Mouse (Mus musculus) hindbrain, embryonic 11.5 days (tissue): ENCODE results near the gene Ctsc. TPM values are rescaled to one million over a fixed set of nuclear protein-coding genes. Genes with fewer than 3 reads are reported as not detected.

Experiments
- ATAC-seq: fragments of 200-750 bp; cut with Nextera tagmentation; 2 replicates; pipeline ENCODE4 v1.8.0; 2017; ENCODE audit warnings: mild to moderate bottlenecking, moderate TSS enrichment, moderate library complexity; ENCODE audit not compliant: low FRiP score
- DNase-seq: peaks from one replicate; pipeline ENCODE4 v3.0.0-alpha.2; 2015; ENCODE audit warnings: low spot score
- H3K27ac ChIP-seq: fragments of 300-500 bp; sonication (generic); 2 replicates; pipeline ENCODE4 v1.5.1; 2014; ENCODE audit warnings: mild to moderate bottlenecking, low read depth, low read length
- H3K27me3 ChIP-seq: fragments of 300-500 bp; sonication (generic); 2 replicates; pipeline ENCODE4 v1.6.1; 2014; ENCODE audit warnings: mild to moderate bottlenecking, low read length, moderate library complexity, mixed read lengths; ENCODE audit not compliant: control insufficient read depth, insufficient read depth
- H3K36me3 ChIP-seq: fragments of 300-500 bp; sonication (generic); 2 replicates; pipeline ENCODE4 v1.6.1; 2014; ENCODE audit warnings: mild to moderate bottlenecking, low read length, moderate library complexity, mixed read lengths; ENCODE audit not compliant: control insufficient read depth, insufficient read depth
- H3K4me1 ChIP-seq: fragments of 300-500 bp; sonication (generic); replicated peaks from 2 replicates; pipeline ENCODE4 v1.6.1; 2014; ENCODE audit warnings: low read length, mixed read lengths; ENCODE audit not compliant: control insufficient read depth, insufficient read depth
- H3K4me2 ChIP-seq: fragments of 300-500 bp; sonication (generic); replicated peaks from 2 replicates; pipeline ENCODE4 v1.6.1; 2014; ENCODE audit warnings: mild to moderate bottlenecking, low read depth, low read length
- H3K4me3 ChIP-seq: fragments of 300-500 bp; sonication (generic); 2 replicates; pipeline ENCODE4 v1.5.1; 2014; ENCODE audit warnings: low read depth, low read length
- H3K9ac ChIP-seq: fragments of 300-500 bp; sonication (generic); 2 replicates; pipeline ENCODE4 v1.6.1; 2014; ENCODE audit warnings: low read depth, low read length
- H3K9me3 ChIP-seq: fragments of 300-500 bp; sonication (generic); 2 replicates; pipeline ENCODE4 v1.6.1; 2016; ENCODE audit warnings: low read length; ENCODE audit not compliant: control insufficient read depth
- WGBS: fragments of 180-500 bp; shearing (Covaris S2); extraction: QIAGEN DNeasy Blood & Tissue Kit; methylation state at CpG from one replicate; pipeline ENCODE4 v1.1.7; 2014; 5-methylcytosine and 5-hydroxymethylcytosine counted together
- polyA plus RNA-seq: library from polyadenylated mRNA; unstranded; fragments of >200 nt; fragmentation: Nextera tagmentation; extraction: Ambion mirVana; gene quantifications from 2 replicates; pipeline ENCODE4 v1.2.1, GENCODE M21; 2014

Ctsc gene
- polyA plus RNA-seq, 1 experiment from 2014 or later = 21.5 TPM

DNA sequence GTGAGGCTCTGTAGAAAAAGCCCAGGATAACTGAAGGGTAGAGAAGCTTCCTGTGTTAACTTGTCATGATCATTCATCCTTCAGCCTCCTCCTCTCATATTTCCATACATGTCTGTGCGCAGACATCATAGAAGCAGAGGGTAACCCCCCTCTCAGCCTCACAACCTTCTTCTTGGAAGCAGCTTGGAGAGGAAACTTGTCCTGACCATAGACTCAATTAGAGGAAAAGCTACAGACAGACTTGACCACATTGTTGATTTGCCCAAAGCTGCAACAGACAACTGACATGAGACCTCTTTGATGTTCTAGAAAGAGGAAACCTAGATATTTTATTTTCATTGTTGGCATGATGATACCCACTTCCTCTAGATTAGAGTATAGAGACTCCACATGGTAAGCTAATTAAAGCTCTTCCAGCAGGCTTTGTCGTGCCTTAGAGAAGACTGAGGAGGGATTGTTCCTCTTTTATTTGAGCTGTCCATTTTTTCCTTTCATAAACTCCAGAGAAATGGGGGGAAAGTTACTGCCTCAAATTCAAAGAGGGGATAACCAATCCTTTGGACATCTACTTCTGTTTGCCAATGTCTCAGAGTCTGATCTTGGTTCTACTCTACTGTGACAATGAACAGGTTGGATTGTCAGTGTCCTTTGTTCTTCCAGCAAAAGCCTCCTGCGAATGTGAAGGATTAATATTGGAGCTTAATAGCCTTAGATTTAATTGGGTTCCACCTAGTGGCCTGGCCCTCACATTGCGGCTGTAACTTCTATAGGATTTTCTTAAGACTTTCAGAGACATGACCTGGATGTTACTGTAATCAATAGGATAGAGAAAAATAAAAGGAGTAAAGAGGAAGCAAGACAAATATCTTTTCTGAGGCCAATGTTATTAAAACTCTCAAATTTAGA lies 79.2 kb downstream of the Ctsc start:
- Histone ChIP-seq H3K27ac (no peak overlapping the region), H3K36me3 (no peaks in the 10 kb centered on the region), H3K27me3 (no peaks in the 10 kb centered on the region), H3K9ac (no peak overlapping the region), H3K4me1 (no peaks in the 10 kb centered on the region), H3K4me3 (no peak overlapping the region), H3K4me2 (no peak overlapping the region), H3K9me3 (no peaks in the 10 kb centered on the region)
- 50% methylated on average over 4 of the region's 4 CpGs for WGBS
- ATAC-seq (no peak), DNase-seq (peak; percentile 45)

DNA sequence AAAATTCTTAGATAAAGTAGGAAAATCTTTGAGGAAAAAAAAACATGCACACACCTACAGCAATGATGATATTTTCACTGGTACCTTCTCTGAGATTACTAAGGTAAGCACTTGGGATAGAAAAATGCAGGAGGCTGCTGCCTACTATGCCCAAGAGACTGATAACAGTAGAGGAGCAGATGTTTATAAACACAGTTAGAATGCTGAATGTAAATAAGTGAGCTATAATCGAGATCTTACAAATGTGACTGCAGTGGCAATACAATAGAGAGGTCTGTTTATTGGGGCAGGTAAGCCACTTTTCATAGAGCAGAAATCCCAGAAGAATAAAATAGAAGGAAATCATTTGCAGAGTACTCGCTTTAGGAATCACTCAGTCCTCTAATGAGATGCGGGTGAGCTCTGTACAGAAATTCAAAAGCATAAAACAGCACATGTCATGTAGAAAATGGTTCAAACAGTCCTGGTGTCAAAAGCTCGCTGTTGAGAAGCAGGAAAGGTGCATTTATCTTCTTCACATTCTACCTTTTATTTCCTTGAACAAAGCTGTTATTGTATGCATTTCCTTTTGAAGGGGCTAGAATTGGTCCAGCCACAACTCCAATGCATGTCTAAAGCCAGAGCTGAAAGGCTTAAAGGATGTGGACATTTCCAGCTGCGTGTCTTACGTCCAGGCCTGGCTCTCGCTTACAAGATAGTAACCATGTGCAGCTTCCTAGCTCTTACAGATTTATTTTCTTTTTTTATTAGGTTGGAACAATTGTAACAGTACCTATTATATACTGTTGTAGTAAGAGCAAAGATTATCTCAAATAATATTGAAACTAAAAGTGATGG lies 80.4 kb downstream of the Ctsc start:
- no peaks in the 10 kb centered on the region for H3K9me3 ChIP-seq
- H3K4me1 ChIP-seq = no peaks in the 10 kb centered on the region
- no peaks in the 10 kb centered on the region for H3K27me3 ChIP-seq
- no peaks in the 10 kb centered on the region for H3K36me3 ChIP-seq
- H3K27ac ChIP-seq = no peak overlapping the region
- 56% methylated on average over 7 of the region's 7 CpGs for WGBS
- H3K9ac ChIP-seq = no peak overlapping the region
- no peak overlapping the region for H3K4me3 ChIP-seq
- no peak overlapping the region for H3K4me2 ChIP-seq
- no peak for ATAC-seq
- no peak for DNase-seq

Other genes with a start within 250 kb of the Ctsc start
- 4.8 and 5.5 TPM in 2 replicates for gene Rab38, start 152.2 kb downstream of the Ctsc start, polyA plus RNA-seq